Mouse (Mus musculus) heart, postnatal 25 days (tissue): ENCODE data around the gene Nrxn2. TPM values are rescaled to one million over a fixed set of nuclear protein-coding genes. Genes with fewer than 3 reads are reported as not detected.
A peak's percentile ranks its signal among the peaks of the same experiment; 100 is the strongest.

Source experiments
- DNase-seq: peaks from one replicate; pipeline ENCODE4 v3.0.0; 2022; ENCODE audit warnings: low spot score
- intact Hi-C: fragments of 180-260 bp; cut with DNase I; formaldehyde crosslinking; loops from one replicate; pipeline ENCODE4 v1.15.1; 2025
- total RNA-seq, 2 experiments: library from RNA; stranded (reverse); gene quantifications; 2 replicates each; pipeline ENCODE4 v1.2.3; 2021

Gene Nrxn2
- total RNA-seq, 2 experiments from 2014 or later, result 3.4 to 4.4 TPM

- no peak for DNase-seq
- intact Hi-C loops, result no loop called here
These were observed 28.7 kb upstream of the Nrxn2 start for GRCm38 (mm10) chr19:6389803-6390202.

DNA sequence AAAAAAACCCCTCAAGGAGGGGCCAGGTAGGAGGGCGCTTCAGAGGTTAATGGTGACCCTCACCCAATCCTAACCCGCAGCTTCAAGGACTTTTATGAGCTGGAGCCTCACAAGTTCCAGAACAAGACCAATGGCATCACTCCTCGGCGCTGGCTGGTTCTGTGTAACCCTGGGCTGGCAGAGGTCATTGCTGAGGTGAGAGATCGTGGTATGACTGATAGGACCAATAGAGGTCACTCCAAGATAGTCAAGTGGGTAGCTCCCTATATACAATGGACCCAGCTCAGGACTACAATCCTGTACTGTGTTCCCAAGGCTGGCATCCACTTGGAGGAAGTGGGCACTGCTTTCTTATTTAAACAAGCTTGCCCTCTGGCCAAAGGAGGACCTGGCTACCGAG is 28.3 kb upstream of the Nrxn2 start:
- DNase-seq, result no peak
- intact Hi-C loops, result no loop called here

DNA sequence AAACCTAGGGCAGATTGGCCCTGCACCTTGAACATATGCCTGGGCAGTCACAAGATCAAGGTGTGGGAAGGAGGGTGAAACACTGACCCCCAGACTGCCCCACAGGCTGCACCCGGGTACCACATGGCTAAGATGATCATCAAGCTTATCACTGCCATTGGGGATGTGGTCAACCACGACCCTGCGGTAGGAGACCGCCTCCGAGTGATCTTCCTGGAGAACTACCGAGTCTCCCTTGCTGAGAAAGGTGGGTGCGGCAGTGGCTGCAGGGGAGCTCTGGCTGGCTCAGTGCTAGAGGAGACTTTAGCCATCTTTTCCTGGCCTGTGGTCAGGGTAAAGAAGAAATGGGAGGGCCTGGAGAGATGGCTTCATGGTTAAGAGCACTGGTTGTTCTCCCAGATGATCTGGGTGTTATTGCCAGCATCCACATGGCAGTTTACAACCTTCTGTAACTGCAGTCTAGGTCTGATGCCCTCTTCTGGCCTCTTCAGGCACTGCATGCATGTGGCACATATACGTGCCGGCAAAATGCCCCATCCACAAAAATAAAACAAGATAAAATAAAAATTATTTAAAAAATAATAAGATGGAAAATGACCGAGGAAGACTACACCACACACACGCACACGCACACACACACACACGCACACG is 25.7 kb upstream of the Nrxn2 start:
- intact Hi-C loops, result no loop called here
- no peak for DNase-seq

DNA sequence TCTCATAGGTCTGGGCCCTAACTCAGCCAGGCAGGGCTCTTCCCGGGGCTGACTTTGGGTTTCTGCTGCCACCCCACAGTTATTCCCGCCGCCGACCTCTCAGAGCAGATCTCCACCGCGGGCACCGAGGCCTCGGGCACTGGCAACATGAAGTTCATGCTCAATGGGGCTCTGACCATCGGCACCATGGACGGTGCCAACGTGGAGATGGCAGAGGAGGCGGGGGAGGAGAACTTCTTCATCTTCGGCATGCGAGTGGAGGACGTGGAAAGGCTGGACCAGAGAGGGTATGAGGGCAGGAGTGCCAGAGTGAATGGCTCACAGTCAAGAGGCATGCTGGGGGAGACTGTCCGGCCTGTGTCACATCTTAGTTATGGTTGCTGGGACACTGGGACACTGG is 24.9 kb upstream of the Nrxn2 start:
- DNase-seq, result no peak
- intact Hi-C loops, result no loop called here

DNA sequence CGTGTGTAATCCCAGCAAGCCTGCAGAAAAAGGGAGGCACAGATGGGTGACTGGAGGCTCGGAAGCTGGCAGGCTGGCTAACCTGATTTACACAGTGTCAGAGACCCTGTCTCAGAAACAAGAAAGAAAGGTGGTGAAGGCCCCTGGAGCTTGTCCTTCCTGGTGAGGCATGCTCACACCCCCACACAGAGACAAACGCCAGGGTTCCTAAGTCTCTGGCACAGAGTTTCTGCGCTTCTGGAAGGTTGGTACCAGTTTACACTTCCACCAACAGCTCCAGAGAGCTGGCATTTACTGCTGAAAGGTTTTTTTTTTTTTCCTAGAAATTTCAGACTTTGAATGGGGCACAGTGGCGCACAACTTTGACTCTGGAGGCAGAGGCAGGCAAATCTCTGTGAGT is 22.3 kb upstream of the Nrxn2 start:
- DNase-seq, result no peak
- intact Hi-C loops, result loop anchor here (2.0 kb wide), 1 partner anchor 21 kb away; no protein-coding TSS in a partner anchor

- DNase-seq, result no peak
- intact Hi-C loops, result loop anchor here (2.0 kb wide), 1 partner anchor 23 kb away; no protein-coding TSS in a partner anchor
These were observed 20.8 kb upstream of the Nrxn2 start for GRCm38 (mm10) chr19:6397582-6398249.

DNA sequence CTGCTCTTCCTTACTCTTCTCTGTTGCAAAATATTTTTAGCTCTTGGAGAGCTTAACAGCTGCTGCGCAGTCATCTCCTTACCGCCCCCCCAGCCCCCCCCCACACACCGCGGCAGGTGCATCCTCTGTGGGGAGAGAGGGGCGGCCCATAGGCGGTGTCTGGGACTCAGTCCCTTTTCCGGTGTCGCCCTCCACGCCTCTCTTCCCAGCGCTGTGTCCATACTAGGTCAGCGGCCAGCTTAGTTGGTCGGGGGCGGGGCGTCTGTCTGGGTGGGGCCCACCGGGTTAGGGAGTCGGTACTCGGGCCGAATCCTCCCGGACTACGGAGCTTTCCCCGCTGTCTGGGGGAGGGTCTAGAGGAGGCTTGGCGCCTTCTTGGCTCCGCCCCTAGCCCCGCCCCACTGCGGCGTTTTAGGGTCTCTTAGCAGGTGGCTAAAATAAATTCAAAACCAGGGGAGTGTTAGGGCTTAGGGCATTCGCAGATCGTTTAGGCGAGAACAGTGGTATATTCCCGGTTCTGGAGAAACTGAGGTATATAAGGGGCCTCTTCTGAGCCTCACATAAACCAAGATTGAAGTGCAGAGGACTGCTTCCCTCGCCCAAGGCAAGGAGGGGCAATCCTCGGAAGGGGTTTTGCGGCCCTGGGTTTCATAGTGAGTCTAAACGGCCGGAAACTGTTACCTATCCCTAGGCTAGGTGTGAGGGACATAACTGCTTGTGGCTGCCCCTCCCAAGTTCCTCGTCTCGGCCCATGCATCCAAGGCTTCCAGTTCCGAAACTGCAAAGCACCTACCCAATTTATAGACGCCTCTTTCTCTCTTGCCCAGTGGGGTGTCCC is 19.9 kb upstream of the Nrxn2 start:
- DNase-seq, result peak; percentile 79
- intact Hi-C loops, result no loop called here

DNA sequence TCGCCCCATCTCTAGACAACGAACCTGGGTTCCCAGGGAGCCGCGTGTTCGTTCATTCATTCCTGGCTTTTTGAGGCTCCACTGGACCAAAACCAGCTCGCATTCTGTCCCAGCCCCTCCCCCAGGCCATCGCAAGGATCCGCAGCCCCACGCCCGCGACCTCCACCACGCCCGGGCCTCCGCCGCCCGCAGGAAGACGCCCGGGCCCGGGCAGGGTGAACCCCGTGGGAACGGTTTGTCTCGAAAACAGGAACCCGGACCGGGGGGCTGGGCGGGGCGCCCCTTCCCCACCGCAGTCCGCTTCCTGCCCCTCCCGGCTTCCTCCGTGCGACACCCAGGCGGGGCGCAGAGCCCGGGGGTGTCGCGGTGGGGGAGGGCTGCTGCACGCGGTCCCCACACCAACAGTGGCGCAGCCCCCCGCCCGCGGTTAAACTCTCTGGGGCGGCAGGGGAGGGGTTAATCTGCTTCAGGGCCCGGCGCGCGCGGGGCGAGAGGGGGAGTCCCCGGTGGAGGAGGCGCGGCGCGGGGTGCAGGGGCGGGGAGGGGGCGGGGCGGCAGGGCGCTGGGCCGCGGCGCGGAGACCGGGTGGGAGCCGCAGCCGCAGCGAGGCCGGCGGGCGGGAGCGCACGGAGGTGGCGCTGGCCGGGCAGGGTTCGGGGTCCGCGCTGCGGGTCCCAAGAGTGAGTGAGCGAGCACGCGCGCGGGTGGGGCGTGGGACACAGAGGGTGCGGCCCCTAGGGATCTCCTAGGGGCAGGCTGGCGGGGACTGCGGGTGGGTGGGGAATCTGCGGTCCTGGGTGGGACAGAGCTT is 19.0 kb upstream of the Nrxn2 start, which contains the start of gene Rasgrp2:
Gene Rasgrp2, plus strand, starts transcription at position 56 of the 811 bp plus-strand sequence.
- peak; percentile 79 for DNase-seq
- intact Hi-C loops, result loop anchor here (2.0 kb wide), 1 partner anchor 53 kb away; no protein-coding TSS in a partner anchor

- intact Hi-C loops, result loop anchor here (2.0 kb wide), 1 partner anchor 52 kb away; no protein-coding TSS in a partner anchor
- no peak for DNase-seq
These were observed 18.1 kb upstream of the Nrxn2 start for GRCm38 (mm10) chr19:6400096-6401086.

GRCm38 (mm10) chr19:6401131-6401815 is 17.3 kb upstream of the Nrxn2 start:
- intact Hi-C loops, result loop anchor here (2.0 kb wide), 1 partner anchor 52 kb away; no protein-coding TSS in a partner anchor
- DNase-seq, result peak; percentile 73

DNA sequence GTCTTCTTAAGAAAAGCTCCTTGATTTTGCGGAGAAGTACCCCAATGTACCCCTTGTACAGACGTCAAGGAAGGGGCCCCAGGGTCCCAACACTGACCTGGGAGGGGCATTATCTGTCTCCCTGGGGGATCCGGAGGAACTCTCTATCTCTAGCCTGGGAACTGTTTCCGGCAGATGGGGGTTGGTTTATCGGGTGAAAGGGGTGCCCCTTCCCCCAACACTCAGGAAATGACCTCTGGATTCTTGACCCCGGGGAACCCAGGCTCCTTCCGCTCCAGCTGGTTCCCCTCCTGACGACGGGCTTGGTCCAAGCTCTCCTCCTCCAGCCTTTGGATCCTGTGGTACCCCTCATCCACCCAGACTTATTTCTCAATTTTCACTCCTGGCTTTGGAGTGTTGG is 16.6 kb upstream of the Nrxn2 start:
- DNase-seq, result no peak
- intact Hi-C loops, result loop anchor here (2.0 kb wide), 1 partner anchor 51 kb away; no protein-coding TSS in a partner anchor

GRCm38 (mm10) chr19:6403869-6404268 is 14.7 kb upstream of the Nrxn2 start:
- DNase-seq, result no peak
- intact Hi-C loops, result no loop called here

DNA sequence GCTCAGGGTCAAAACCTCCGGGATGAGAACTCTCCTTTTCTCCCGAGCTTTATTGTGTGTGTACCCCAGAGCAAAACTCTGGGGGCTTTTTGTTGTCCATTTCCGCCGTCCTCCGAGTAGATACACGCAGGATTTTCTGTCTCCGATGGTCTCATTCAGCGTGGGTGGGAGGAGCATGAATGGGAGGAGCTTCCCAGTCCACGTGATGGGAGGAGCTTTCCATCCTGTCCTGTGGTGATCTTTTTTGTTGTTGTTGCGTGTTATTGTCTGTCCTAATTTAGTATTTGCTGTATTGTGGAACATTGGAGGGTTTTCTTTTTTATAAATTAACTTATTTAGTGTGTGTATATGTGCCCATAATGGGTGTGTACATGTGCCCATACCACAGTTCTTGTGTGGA is 13.1 kb upstream of the Nrxn2 start:
- no peak for DNase-seq
- intact Hi-C loops, result no loop called here

DNA sequence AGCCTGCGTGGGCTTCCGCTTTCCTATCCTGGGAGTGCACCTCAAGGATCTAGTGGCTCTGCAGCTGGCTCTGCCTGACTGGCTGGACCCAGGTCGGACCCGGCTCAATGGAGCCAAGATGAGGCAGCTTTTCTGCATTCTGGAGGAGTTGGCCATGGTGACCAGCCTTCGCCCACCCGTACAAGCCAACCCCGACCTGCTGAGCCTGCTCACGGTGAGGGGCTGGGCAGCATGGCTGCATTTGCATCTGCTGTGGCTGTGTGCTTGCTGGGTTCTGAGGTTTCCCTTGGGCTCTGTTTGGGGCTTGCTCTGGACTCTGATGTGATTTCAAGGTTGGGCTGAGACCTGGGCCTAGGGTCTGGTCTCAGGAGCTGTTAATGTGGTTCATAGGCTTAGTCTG is 11.4 kb upstream of the Nrxn2 start:
- intact Hi-C loops, result no loop called here
- no peak for DNase-seq

DNA sequence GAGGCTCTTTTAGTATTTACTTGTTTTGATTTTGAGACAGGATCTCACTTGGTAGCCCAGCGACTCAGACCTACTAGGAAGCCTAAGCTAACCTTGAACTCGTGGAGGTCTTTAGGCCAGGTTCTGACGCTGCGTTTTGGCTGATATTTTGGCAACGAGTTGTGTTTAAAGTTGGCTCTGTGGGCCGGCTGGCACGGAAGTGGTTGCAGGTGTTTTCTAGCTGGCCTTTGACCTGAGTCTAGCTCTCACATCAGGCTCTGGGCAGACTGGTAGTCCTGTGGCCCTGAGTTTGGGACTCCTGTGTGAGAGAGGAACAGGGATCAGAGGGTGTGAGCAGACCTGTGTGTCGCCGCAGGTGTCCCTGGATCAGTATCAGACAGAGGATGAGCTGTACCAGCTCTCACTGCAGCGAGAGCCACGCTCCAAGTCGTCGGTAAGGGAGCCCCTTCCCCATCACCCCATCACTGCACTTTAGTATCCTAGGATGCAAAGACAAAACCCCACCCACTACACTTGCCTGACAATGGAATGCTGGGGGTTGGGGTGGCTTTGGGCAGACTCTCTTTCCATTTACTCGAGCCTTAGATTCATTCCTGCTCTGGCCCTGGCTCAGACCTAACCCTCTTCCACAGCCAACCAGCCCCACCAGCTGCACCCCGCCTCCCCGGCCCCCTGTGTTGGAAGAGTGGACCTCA is 10.6 kb upstream of the Nrxn2 start:
- intact Hi-C loops, result no loop called here
- no peak for DNase-seq

- intact Hi-C loops, result no loop called here
These were observed 9.8 kb upstream of the Nrxn2 start for GRCm38 (mm10) chr19:6408749-6409148.

GRCm38 (mm10) chr19:6409176-6409575 is 9.4 kb upstream of the Nrxn2 start:
- intact Hi-C loops, result no loop called here
- DNase-seq, result no peak

More at GRCm38 (mm10) chr19:6408749-6409148, 9.8 kb upstream of the Nrxn2 start:
- no peak for DNase-seq
